Mouse (Mus musculus) embryonic facial prominence, embryonic 14.5 days (tissue): ENCODE results near the gene Anks1. TPM values are rescaled to one million over a fixed set of nuclear protein-coding genes. Genes with fewer than 3 reads are reported as not detected.

Experiments used
- ATAC-seq: fragments of 200-750 bp; cut with Nextera tagmentation; 2 replicates; pipeline ENCODE4 v1.8.0; 2017; ENCODE audit warnings: low read depth, moderate number of reproducible peaks, moderate TSS enrichment
- DNase-seq: peaks from one replicate; pipeline ENCODE4 v3.0.0-alpha.2; 2015; ENCODE audit warnings: low spot score
- H3K27ac ChIP-seq: fragments of 300-500 bp; sonication (generic); replicated peaks from 2 replicates; pipeline ENCODE4 v1.5.1; 2014; ENCODE audit warnings: low read depth, mild to moderate bottlenecking, low read length, moderate library complexity
- H3K27me3 ChIP-seq: fragments of 300-500 bp; sonication (generic); replicated peaks from 2 replicates; pipeline ENCODE4 v1.6.1; 2014; ENCODE audit warnings: low read length; ENCODE audit not compliant: control insufficient read depth, insufficient read depth
- H3K36me3 ChIP-seq: fragments of 300-500 bp; sonication (generic); 2 replicates; pipeline ENCODE4 v1.6.1; 2014; ENCODE audit warnings: low read length, mixed read lengths; ENCODE audit not compliant: control insufficient read depth, insufficient read depth
- H3K4me1 ChIP-seq: fragments of 300-500 bp; sonication (generic); 2 replicates; pipeline ENCODE4 v1.6.1; 2014; ENCODE audit warnings: antibody characterized with exemption, low read length; ENCODE audit not compliant: control insufficient read depth, insufficient read depth
- H3K4me2 ChIP-seq: fragments of 300-500 bp; sonication (generic); 2 replicates; pipeline ENCODE4 v1.6.1; 2014; ENCODE audit warnings: low read depth, mild to moderate bottlenecking, low read length, moderate library complexity, mixed read lengths
- H3K4me3 ChIP-seq: fragments of 300-500 bp; sonication (generic); 2 replicates; pipeline ENCODE4 v1.5.1; 2014; ENCODE audit warnings: low read depth, mild to moderate bottlenecking, low read length
- H3K9ac ChIP-seq: fragments of 300-500 bp; sonication (generic); 2 replicates; pipeline ENCODE4 v1.6.1; 2014; ENCODE audit warnings: low read depth, mild to moderate bottlenecking, low read length, moderate library complexity, mixed read lengths
- H3K9me3 ChIP-seq: fragments of 300-500 bp; sonication (generic); 2 replicates; pipeline ENCODE4 v1.6.1; 2016; ENCODE audit warnings: low read length; ENCODE audit not compliant: control insufficient read depth
- WGBS: fragments of 180-500 bp; shearing (Covaris S2); extraction: QIAGEN DNeasy Blood & Tissue Kit; methylation state at CpG from one replicate; pipeline ENCODE4 v1.1.7; 2014; 5-methylcytosine and 5-hydroxymethylcytosine counted together
- polyA plus RNA-seq: library from polyadenylated mRNA; unstranded; fragments of >200 nt; fragmentation: Nextera tagmentation; extraction: Ambion mirVana; gene quantifications from 2 replicates; pipeline ENCODE4 v1.2.1, GENCODE M21; 2014

Anks1 gene
- polyA plus RNA-seq, 1 experiment from 2014 or later: 14.2 TPM

- Histone ChIP-seq H3K27me3 (no peaks in the 10 kb centered on the region), H3K9me3 (no peaks in the 10 kb centered on the region), H3K36me3 (no peaks in the 10 kb centered on the region), H3K4me2 (no peak overlapping the region), H3K4me1 (peaks cover 32% of the 10 kb centered on the region), H3K4me3 (no peak overlapping the region), H3K27ac (0 out of 2 replicates have a peak overlapping the region, but pooled peaks have one; percentile 28), H3K9ac (no peak overlapping the region)
- peak; percentile 16 for DNase-seq
- ATAC-seq: no peak
- WGBS: 65% methylated on average over 12 of the region's 12 CpGs
These were observed 29.1 kb downstream of the Anks1 start for GRCm38 (mm10) chr17:27938121-27938754.

GRCm38 (mm10) chr17:27939028-27939427, 29.9 kb downstream of the Anks1 start:
- Histone ChIP-seq H3K27ac (no peak overlapping the region), H3K4me2 (no peak overlapping the region), H3K9ac (no peak overlapping the region), H3K4me3 (no peak overlapping the region), H3K9me3 (no peaks in the 10 kb centered on the region), H3K36me3 (no peaks in the 10 kb centered on the region), H3K27me3 (no peaks in the 10 kb centered on the region), H3K4me1 (peaks cover 32% of the 10 kb centered on the region)
- no peak for DNase-seq
- 86% methylated on average over 5 of the region's 5 CpGs for WGBS
- ATAC-seq: no peak

- H3K4me3 ChIP-seq: no peak overlapping the region
- H3K9me3 ChIP-seq: no peaks in the 10 kb centered on the region
- H3K36me3 ChIP-seq: no peaks in the 10 kb centered on the region
- H3K9ac ChIP-seq: no peak overlapping the region
- DNase-seq (no peak), ATAC-seq (no peak)
- no peak overlapping the region for H3K4me2 ChIP-seq
- WGBS: 71% methylated on average over 4 of the region's 4 CpGs
- no peaks in the 10 kb centered on the region for H3K27me3 ChIP-seq
- peaks cover 31% of the 10 kb centered on the region for H3K4me1 ChIP-seq
- no peak overlapping the region for H3K27ac ChIP-seq
These were observed 31.2 kb downstream of the Anks1 start for GRCm38 (mm10) chr17:27940352-27940751.

GRCm38 (mm10) chr17:27941178-27941577, 32.1 kb downstream of the Anks1 start:
- Histone ChIP-seq H3K9me3 (no peaks in the 10 kb centered on the region), H3K27ac (no peak overlapping the region), H3K27me3 (no peaks in the 10 kb centered on the region), H3K9ac (no peak overlapping the region), H3K4me1 (peaks cover 39% of the 10 kb centered on the region), H3K4me2 (no peak overlapping the region), H3K4me3 (no peak overlapping the region), H3K36me3 (no peaks in the 10 kb centered on the region)
- ATAC-seq (no peak), DNase-seq (no peak)
- 63% methylated on average over 4 of the region's 5 CpGs for WGBS

GRCm38 (mm10) chr17:27941698-27942097, 32.6 kb downstream of the Anks1 start:
- ATAC-seq (no peak), DNase-seq (no peak)
- no peak overlapping the region for H3K9ac ChIP-seq
- H3K4me2 ChIP-seq: no peak overlapping the region
- H3K36me3 ChIP-seq: no peaks in the 10 kb centered on the region
- H3K27me3 ChIP-seq: no peaks in the 10 kb centered on the region
- no peak overlapping the region for H3K4me3 ChIP-seq
- H3K9me3 ChIP-seq: no peaks in the 10 kb centered on the region
- 71% methylated on average over 2 of the region's 2 CpGs for WGBS
- H3K4me1 ChIP-seq: peaks cover 44% of the 10 kb centered on the region
- no peak overlapping the region for H3K27ac ChIP-seq

- ATAC-seq: no peak
- no peak overlapping the region for H3K4me3 ChIP-seq
- H3K4me2 ChIP-seq: no peak overlapping the region
- peaks cover 41% of the 10 kb centered on the region for H3K4me1 ChIP-seq
- H3K9ac ChIP-seq: no peak overlapping the region; the same call in 1 of the 2 replicates
- no peaks in the 10 kb centered on the region for H3K36me3 ChIP-seq
- WGBS: 86% methylated on average over 4 of the region's 4 CpGs
- no peak for DNase-seq
- no peaks in the 10 kb centered on the region for H3K27me3 ChIP-seq
- H3K27ac ChIP-seq: no peak overlapping the region
- no peaks in the 10 kb centered on the region for H3K9me3 ChIP-seq
These were observed 33.0 kb downstream of the Anks1 start for GRCm38 (mm10) chr17:27942131-27942530.

- no peaks in the 10 kb centered on the region for H3K27me3 ChIP-seq
- no peak overlapping the region for H3K4me3 ChIP-seq
- ATAC-seq: peak; percentile 83
- H3K4me1 ChIP-seq: peaks cover 15% of the 10 kb centered on the region
- DNase-seq: peak; percentile 93
- no peak overlapping the region for H3K4me2 ChIP-seq
- H3K27ac ChIP-seq: peak overlapping the region; percentile 77
- no peaks in the 10 kb centered on the region for H3K9me3 ChIP-seq
- H3K36me3 ChIP-seq: no peaks in the 10 kb centered on the region
- H3K9ac ChIP-seq: no peak overlapping the region
- WGBS: 45% methylated on average over 6 of the region's 6 CpGs
These were observed 36.6 kb downstream of the Anks1 start for GRCm38 (mm10) chr17:27945546-27946216.

- H3K4me3 ChIP-seq: no peak overlapping the region
- no peak for DNase-seq
- H3K9me3 ChIP-seq: no peaks in the 10 kb centered on the region
- H3K27ac ChIP-seq: peak overlapping the region; percentile 77
- H3K9ac ChIP-seq: no peak overlapping the region
- peaks cover 15% of the 10 kb centered on the region for H3K4me1 ChIP-seq
- 70% methylated on average over 8 of the region's 8 CpGs for WGBS
- H3K4me2 ChIP-seq: no peak overlapping the region
- no peak for ATAC-seq
- H3K27me3 ChIP-seq: no peaks in the 10 kb centered on the region
- H3K36me3 ChIP-seq: no peaks in the 10 kb centered on the region
These were observed 37.3 kb downstream of the Anks1 start for GRCm38 (mm10) chr17:27946371-27946770.

GRCm38 (mm10) chr17:27947155-27947554, 38.0 kb downstream of the Anks1 start:
- Histone ChIP-seq H3K27ac (peak overlapping the region; percentile 77), H3K9me3 (no peaks in the 10 kb centered on the region), H3K36me3 (no peaks in the 10 kb centered on the region), H3K9ac (no peak overlapping the region), H3K4me1 (peaks cover 15% of the 10 kb centered on the region), H3K4me2 (no peak overlapping the region), H3K4me3 (no peak overlapping the region), H3K27me3 (no peaks in the 10 kb centered on the region)
- WGBS: 76% methylated on average over 2 of the region's 2 CpGs
- no peak for DNase-seq
- no peak for ATAC-seq
